Mouse (Mus musculus): ENCODE measurements around the gene Defb29.

Gene Defb29

DNA sequence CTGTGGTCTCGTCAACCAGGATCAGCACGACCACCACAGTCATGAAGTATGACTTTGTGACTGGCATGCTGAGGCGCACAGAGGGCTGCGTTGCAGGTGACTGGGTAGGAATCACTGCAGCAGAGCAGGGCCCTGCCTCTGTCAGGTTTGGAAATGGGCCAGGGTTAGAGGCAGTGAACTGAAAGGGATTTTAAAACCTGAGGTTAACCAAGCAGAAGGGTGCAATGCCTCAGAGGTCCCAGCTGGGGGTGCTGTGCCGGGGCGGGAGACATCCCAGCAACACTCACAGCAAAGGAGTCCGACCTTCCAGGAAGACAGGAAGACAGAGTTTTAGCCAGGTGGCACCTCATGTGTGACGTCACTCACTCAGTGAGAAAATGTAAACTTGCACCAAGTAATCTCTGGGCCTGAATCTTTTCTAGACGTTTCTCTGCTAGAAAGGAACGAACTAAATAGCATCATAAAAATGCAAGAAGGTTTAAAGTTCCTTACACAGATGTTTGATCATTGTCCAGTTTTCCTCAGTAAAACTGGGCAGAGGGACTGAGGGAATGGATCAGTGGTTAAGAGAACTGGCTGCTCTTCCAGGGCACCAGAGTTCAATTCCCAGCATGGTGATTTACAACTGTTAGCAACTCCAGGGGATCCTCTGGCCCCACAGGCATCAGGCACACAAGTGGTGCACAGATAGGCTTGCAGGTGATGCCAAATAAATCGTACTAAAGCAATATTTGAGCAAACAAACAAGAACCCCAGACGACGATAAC, at the start of gene Defb29:
Gene Defb29, minus strand, starts transcription at position 155 of the 767 bp plus-strand sequence.
- DNase-seq (ENCODE audit: low spot score in 2 of 2), result no peak

- DNase-seq (ENCODE audit: low spot score in 2 of 2), result no peak
Measured at GRCm38 (mm10) chr2:152589021-152589420, 49.1 kb upstream of the Defb29 start.

- no peak for DNase-seq (ENCODE audit: low spot score in 2 of 2)
Measured at GRCm38 (mm10) chr2:152588450-152588849, 48.6 kb upstream of the Defb29 start.

DNA sequence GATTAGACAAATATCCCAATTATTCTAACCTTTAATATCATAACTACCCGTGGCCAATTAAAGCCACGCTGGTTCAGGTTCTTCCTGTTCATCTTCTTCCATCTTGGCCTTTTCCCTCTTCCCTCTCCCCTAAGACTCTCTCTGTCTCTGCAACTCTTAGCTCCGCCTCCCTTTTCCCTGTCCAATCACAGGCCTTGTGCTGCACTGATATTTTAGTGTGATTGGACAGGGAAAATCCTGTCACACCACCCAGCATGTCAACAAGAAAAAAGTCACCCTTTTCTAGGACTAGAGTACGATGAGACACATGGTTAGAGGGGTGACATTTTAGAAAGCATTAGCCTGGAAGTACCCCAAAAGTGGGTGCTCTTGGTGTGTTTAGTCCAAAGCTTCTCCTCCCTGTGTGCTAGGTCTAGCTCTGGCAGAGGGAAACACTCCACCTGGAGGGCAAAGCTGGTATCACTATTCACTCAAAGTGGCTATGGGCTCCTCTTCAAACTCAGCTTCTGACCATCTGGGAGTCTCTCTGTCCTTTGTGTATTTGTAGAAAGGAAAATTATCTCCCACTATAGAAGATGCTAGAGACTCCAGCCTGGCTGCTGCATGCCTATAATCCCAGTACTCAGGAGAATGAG, 47.1 kb upstream of the Defb29 start:
- DNase-seq (ENCODE audit: low spot score in 2 of 2), result peak in 1 of 2 experiments; percentile 13

DNA sequence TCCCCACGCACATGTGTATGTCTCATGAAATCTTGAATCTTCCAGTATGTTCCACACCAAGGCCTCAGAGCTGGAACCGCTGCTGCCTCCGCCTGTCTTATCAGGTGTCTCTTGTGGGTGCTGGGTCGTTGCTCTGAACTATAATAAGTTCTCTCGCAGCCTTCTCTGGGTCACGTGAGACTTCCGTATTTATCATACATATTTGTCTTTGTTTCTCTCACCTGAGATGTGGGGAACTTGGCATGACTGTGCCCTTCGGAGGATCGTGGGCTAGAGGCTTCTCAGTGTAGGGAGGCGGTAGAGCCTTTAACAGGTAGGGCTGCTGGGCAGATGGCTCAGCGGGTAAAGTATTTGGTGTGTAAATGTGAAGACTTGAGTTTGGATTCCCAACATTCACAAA, 40.7 kb upstream of the Defb29 start:
- no peak for DNase-seq (ENCODE audit: low spot score in 2 of 2)

- DNase-seq (ENCODE audit: low spot score in 2 of 2), result no peak
Measured at GRCm38 (mm10) chr2:152580107-152580506, 40.2 kb upstream of the Defb29 start, which contains the start of gene Defb19. TSS of gene Defb19 (minus strand) at chr2:152580312.

DNA sequence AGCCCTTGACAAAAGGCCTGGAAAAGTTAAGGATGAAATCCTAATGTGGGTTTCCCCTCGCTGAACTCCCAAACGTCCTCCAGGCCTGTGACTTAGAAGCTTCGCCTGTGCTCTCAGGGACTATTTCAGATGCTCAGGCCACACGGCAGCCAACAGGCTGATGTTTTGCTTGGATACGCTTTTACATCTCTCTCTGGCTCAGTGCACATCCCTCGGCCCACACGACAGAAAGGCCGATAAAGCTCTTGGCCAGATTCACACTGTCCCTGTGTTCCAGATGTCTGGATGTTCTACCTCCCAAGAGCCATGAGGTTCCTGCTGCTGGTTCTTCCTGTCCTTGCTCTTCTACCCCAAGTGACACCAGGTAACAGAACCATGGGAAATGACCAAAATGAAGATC, 33.6 kb upstream of the Defb29 start:
- no peak for DNase-seq (ENCODE audit: low spot score in 2 of 2)

- DNase-seq (ENCODE audit: low spot score in 2 of 2), result no peak
Measured at GRCm38 (mm10) chr2:152572114-152572794, 32.4 kb upstream of the Defb29 start, which contains the start of gene Defb21. TSS of gene Defb21 (plus strand) at chr2:152572744.

DNA sequence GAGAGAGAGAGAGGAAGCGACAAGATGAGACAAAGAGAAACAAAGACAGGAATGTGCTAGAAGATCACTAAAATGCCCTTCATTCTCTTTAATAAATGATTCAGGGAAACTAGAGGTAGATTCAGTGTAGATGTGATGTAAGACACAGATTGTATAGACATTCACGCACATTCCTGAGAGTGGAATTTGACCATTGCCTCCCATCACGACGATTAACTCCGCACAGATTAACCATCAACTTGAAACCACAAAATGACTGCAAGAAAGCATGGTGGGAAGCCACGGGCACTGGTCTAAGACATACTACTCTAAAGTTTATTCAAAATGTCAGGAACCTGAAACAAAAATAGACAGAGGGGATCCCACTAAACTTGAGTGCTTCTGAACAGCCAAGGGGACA, 30.4 kb upstream of the Defb29 start:
- no peak for DNase-seq (ENCODE audit: low spot score in 2 of 2)

DNA sequence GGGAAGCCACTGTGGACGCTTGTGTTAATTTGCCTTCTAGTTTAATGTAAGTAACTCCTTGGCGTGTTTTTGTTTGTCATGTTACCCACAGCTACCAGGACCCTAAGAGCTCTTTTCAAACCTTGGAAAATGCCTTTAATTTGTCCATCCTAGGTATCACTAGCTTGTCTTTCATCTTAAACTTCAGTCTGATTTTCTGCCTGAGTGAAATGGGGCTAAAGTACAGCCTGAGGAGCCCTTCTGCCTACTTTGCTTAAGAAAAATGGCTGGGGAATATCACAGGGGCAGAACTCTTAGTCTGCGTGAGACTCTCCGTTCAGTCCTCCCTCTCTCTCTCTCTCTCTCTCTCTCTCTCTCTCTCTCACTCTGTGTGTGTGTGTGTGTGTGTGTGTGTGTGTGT, 30.0 kb upstream of the Defb29 start:
- no peak for DNase-seq (ENCODE audit: low spot score in 2 of 2)

- no peak for DNase-seq (ENCODE audit: low spot score in 2 of 2)
Measured at GRCm38 (mm10) chr2:152569038-152569437, 29.1 kb upstream of the Defb29 start, which contains the start of gene Gm17416. TSS of gene Gm17416 (plus strand) at chr2:152569338.

DNA sequence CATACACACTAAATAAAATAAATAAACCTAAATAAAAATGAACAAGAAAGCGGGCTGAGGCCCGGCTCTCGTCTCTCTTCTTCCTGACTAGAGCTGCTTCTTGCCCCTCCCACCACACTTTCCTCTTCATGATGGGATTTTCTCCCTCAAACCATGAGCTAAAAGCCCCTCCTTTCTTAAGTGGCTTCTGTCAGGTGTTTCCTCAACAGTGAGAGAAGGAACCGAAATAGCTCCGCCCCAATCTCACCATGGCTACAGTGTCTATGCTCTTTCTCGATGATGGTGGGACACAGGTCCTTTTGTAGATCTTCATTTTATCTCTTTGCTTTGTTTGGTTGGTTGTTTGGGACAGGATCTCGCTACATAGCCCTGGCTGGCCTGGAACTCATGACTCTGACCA, 16.8 kb upstream of the Defb29 start:
- DNase-seq (ENCODE audit: low spot score in 2 of 2), result no peak

DNA sequence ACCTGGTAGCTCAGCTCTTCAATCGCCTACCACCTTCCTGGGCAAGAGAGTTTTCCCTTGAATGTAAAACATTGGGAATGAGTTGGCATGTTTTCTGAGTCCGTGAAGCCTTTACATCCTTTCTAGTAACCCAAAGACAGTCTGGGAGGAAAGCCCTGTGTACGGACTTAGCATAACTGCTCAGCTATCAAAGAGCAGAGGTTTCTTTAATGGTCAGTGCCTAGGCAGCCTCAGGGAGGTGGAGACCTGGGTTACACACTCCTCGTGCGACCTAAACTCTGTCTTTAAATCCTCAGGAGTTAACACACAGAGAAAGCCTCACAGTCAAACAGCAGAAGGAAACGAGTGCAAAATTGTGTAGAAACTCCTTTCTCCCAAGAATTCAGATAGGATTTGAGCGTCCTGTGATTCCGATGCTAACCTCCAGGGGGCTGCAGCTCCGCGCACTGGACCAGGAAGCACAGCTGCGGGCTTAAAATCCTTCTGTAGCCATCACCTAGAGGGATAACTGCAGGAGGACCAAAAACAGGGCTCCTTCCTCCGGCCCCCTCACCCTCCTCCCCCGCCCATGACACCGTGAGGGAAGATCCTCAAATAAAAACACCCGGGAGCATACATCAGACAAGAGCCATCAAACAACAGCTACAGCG, 14.0 kb upstream of the Defb29 start:
- DNase-seq (ENCODE audit: low spot score in 2 of 2), result peak; percentile 64 to 74

DNA sequence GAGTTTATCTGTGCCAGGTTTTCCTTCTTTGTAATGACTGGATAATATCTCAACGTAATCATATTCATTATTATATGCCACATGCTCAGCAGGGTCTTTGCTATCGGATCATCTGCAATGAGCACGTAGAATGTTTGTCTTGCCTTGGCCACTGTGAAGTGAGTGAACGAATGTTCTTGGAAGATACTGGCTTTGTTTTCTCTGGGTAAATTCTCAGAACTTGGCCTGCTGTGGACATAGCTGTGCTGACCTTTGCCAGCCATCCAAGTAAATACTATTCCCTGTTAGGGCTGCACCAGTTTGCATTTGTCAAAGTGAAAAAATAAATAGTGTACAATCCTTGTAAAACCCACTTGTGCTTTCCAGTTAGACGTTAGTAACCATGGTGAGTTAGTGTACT, 8.2 kb upstream of the Defb29 start:
- DNase-seq (ENCODE audit: low spot score in 2 of 2), result no peak

DNA sequence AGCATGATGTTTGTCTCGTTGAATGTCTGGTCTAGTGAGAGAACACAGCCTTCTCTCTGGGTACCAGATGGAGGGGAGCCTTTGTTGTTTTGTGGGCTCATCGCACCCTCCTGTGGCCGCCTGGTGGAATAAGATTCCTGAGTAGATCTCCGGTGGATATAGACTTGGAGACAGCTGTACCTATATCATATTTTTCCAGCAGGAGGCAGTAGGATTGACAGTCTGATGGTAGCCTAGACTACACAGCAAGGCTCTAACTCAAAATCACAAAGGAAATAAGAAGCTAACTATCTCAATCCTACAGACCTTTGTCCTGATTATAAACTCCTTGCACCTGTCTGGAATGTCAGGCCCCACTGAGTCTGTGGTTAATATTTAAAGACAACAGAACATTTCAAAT, 4.8 kb upstream of the Defb29 start:
- peak; percentile 46 to 71 for DNase-seq (ENCODE audit: low spot score in 2 of 2)

- DNase-seq (ENCODE audit: low spot score in 2 of 2), result no peak
Measured at GRCm38 (mm10) chr2:152543478-152543877, 3.6 kb upstream of the Defb29 start.

DNA sequence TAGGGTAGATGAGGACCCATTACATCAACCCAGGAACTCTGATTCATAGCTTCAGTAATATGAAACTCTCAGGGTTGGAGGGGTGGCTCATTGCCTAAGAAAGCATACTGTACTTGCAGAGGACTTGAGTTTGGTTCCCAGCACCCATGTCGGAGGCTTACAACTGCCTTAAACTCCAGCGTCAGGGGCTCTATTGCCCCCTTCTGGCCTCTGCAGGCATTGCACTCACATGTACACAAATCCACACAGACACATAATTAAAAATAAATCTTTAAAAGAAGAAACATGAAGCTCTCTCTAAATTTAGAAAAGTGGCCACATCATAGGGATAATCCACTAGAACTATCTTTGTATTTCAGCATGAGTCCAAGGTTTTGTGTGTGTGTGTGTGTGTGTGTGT, 3.0 kb upstream of the Defb29 start:
- no peak for DNase-seq (ENCODE audit: low spot score in 2 of 2)

- DNase-seq (ENCODE audit: low spot score in 2 of 2), result no peak
Measured at GRCm38 (mm10) chr2:152541979-152542378, 2.1 kb upstream of the Defb29 start.

DNA sequence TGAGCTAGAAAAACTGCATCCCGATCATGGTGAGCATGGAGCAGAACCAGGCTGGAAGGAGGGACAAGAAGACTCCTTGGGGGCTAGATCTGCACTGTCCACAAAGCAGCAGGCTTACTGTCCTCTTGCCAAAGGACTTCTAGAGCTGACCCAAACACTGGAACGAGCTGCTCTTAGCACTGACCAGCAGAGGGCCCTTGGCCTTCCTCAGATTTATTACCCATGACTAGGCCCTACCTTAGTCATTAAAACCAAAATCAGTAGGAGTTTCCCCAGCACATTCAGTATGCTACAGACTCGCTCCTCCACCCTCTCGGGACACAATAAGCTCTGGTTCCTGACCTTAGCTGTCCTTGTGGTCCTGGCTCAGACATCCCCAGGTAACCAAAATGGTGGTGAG, 21.9 kb downstream of the Defb29 start, which contains the start of gene Defb28:
Gene Defb28, plus strand, starts transcription at position 275 of the 400 bp plus-strand sequence.
- DNase-seq (ENCODE audit: low spot score in 2 of 2), result no peak

DNA sequence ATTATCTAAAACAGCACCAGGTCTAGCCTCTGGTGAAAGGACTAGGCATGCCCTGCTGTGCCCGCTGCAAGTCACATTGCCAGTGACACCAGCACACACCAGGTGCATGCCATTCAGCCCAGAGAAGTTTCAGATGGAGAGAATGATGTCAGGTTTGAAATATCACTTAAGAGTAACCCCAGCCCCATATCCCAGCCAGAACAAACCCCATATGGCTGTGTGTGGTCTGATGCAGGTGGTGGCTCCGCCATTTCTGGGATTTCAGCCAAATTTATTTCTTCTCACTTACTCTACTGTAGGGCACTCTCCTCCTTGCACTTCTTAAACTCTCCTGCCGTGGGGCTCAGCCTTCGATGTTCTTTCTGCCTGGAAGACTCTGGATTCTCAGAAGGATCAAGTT, 23.8 kb downstream of the Defb29 start:
- no peak for DNase-seq (ENCODE audit: low spot score in 2 of 2)

GRCm38 (mm10) chr2:152511592-152511991, 28.3 kb downstream of the Defb29 start, which contains the start of gene Defb26:
TSS of gene Defb26 (minus strand) at chr2:152511692.
- DNase-seq (ENCODE audit: low spot score in 2 of 2), result no peak

DNA sequence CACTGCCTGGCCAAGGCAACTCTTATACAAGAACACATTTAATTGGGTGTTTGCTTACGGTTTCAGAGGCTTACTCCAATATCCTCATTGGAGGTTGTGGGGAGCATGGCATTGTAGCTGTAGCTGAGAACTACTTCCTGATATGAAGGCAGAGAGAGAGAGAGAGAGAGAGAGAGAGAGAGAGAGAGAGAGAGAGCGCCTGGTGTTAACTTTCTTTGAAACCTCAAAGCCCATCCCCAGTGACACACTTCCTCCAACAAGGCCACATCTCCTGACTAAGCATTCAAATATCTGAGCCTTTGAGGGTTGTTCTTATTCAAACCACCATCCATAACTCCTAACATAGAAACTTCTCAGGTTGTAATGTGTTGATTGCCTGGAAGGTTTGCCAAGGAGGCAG, 35.9 kb downstream of the Defb29 start:
- no peak for DNase-seq (ENCODE audit: low spot score in 2 of 2)
